Mouse (Mus musculus): Measurements from ENCODE around the gene Nsmce4a.

- no peak for TF ChIP-seq CTCF (IDR thresholded peaks at IDR 0.05; ENCODE audit: low read depth, low read length)
- TF ChIP-seq POLR2A (IDR thresholded peaks at IDR 0.05; ENCODE audit: extremely low read depth, insufficient read depth, low read length) = no peak
Measured at GRCm38 (mm10) chr7:130597546-130597945, 24.6 kb upstream of the Nsmce4a start.

Data from liver, adult 2 months (tissue).